Mouse (Mus musculus) embryonic facial prominence, embryonic 15.5 days (tissue): ENCODE measurements around the gene Slc44a1. TPM values are rescaled to one million over a fixed set of nuclear protein-coding genes. Genes with fewer than 3 reads are reported as not detected.

Experiments used
- ATAC-seq: fragments of 200-750 bp; cut with Nextera tagmentation; 2 replicates; pipeline ENCODE4 v1.8.0; 2017; ENCODE audit warnings: low read depth, moderate TSS enrichment; ENCODE audit not compliant: insufficient number of reproducible peaks, low FRiP score, low TSS enrichment
- H3K27ac ChIP-seq: fragments of 300-500 bp; sonication (generic); replicated peaks from 2 replicates; pipeline ENCODE4 v1.5.1; 2015; ENCODE audit warnings: mild to moderate bottlenecking, inconsistent platforms
- H3K27me3 ChIP-seq: fragments of 300-500 bp; sonication (generic); 2 replicates; pipeline ENCODE4 v1.6.1; 2015; ENCODE audit warnings: inconsistent platforms
- H3K36me3 ChIP-seq: fragments of 300-500 bp; sonication (generic); 2 replicates; pipeline ENCODE4 v1.6.1; 2015; ENCODE audit warnings: mild to moderate bottlenecking, inconsistent platforms
- H3K4me1 ChIP-seq: fragments of 300-500 bp; sonication (generic); 2 replicates; pipeline ENCODE4 v1.6.1; 2015; ENCODE audit warnings: inconsistent platforms
- H3K4me2 ChIP-seq: fragments of 300-500 bp; sonication (generic); replicated peaks from 2 replicates; pipeline ENCODE4 v1.6.1; 2015; ENCODE audit warnings: mild to moderate bottlenecking, inconsistent platforms
- H3K4me3 ChIP-seq: fragments of 300-500 bp; sonication (generic); replicated peaks from 2 replicates; pipeline ENCODE4 v1.5.1; 2015; ENCODE audit warnings: mild to moderate bottlenecking, inconsistent platforms
- H3K9ac ChIP-seq: fragments of 300-500 bp; sonication (generic); 2 replicates; pipeline ENCODE4 v1.6.1; 2015; ENCODE audit warnings: inconsistent platforms
- H3K9me3 ChIP-seq: fragments of 300-500 bp; sonication (generic); replicated peaks from 2 replicates; pipeline ENCODE4 v1.6.1; 2016; ENCODE audit warnings: inconsistent platforms
- WGBS: fragments of 180-500 bp; shearing (Covaris S2); methylation state at CpG from one replicate; pipeline ENCODE4 v1.1.7; 2015; 5-methylcytosine and 5-hydroxymethylcytosine counted together
- polyA plus RNA-seq: library from polyadenylated mRNA; unstranded; fragments of >200 nt; fragmentation: Nextera tagmentation; extraction: Ambion mirVana; gene quantifications from 2 replicates; pipeline ENCODE4 v1.2.1, GENCODE M21; 2015

Gene Slc44a1
- polyA plus RNA-seq, 1 experiment from 2014 or later = 47.9 TPM

DNA sequence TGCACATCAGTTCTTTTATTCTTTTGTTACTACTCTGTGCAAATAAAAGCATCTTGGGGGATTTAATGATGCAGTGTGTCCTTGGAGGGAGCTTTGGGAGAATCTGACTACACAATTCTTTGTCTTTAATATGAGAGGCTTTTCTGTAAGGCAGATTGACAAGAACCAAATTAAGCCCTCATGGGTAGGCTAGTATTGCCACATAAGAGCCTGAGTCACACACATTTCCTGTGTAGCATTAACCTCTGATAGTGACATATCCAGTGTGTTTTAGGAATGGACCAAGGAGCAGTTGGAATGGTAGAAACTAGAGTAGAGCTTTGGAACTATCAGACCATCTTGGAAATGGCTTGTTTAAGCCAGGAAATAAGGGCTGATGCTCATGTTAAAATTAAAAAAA is 33.9 kb downstream of the Slc44a1 start:
- no peaks in the 10 kb centered on the region for H3K36me3 ChIP-seq
- H3K9me3 ChIP-seq = no peaks in the 10 kb centered on the region
- no peak overlapping the region for H3K9ac ChIP-seq
- peaks cover 16% of the 10 kb centered on the region; the same call in 1 of the 2 replicates for H3K4me1 ChIP-seq
- no peak overlapping the region for H3K4me3 ChIP-seq
- no peak overlapping the region for H3K27ac ChIP-seq
- no peak for ATAC-seq
- H3K4me2 ChIP-seq = no peak overlapping the region
- no peaks in the 10 kb centered on the region for H3K27me3 ChIP-seq

DNA sequence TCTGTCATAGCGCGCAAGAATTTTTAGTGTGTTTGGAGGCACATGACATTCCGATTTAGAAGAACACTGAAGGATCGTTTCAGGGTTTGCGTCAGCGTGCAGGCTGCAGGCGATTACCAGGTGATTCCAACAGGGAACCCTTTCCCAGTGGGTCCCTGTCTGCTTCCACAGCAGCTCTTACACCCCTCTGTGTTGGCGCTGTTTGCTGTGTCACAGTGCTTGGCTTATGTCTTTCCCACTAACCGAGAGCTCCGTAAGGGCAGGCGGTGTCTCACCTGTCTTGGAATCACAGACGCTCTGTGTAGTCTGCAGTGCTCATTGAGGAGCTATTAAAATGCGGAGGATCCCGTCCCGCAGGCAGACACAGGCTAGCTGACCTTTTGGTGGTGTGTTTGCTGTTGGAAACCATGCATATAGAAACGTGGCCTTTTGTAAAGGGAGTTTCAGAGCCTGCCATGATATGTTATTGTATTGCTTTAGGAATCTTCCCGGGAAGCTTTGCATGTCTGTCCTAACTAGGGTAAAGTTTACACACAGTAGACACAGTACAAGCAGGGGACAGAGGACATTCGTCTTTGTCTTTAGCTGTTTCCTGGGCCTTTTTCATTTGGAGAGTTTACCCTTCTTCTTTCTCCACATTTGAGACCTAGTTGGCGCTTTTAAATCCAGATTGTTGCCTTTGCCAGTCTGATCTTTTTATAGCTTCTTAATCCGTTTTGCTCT is 35.2 kb downstream of the Slc44a1 start:
- Histone ChIP-seq H3K4me2 (no peak overlapping the region), H3K27ac (no peak overlapping the region), H3K4me3 (no peak overlapping the region), H3K4me1 (peaks cover 16% of the 10 kb centered on the region; the same call in 1 of the 2 replicates), H3K9me3 (no peaks in the 10 kb centered on the region), H3K36me3 (no peaks in the 10 kb centered on the region), H3K27me3 (no peaks in the 10 kb centered on the region), H3K9ac (no peak overlapping the region)
- 73% methylated on average over 20 of the region's 20 CpGs for WGBS
- no peak for ATAC-seq

DNA sequence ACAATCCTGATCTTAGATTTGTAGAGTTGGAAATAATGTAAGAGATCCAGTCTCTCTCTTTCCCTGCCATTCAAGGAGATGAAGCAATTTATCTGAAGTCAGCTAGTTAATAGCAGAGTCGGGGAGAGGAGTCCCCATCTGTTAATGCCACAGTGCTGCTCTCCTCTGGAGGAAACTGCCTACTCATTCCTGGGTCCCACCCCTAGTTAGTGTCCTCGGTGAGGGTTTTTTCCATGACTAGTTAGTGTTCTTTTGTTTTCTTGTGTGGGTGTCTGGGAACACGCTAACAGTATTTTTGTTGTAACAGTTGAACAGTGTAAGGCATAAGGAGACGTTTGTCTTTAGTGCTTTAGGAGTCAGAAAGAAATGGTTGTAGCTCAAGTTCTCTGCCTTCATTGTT is 38.4 kb downstream of the Slc44a1 start:
- Histone ChIP-seq H3K4me1 (peaks cover 12% of the 10 kb centered on the region; the same call in 1 of the 2 replicates), H3K27ac (no peak overlapping the region), H3K4me3 (no peak overlapping the region), H3K36me3 (peaks cover 8% of the 10 kb centered on the region; the same call in 1 of the 2 replicates), H3K9me3 (no peaks in the 10 kb centered on the region), H3K27me3 (no peaks in the 10 kb centered on the region), H3K9ac (no peak overlapping the region), H3K4me2 (no peak overlapping the region)
- WGBS = 71% methylated on average over 4 of the region's 4 CpGs
- ATAC-seq = no peak

DNA sequence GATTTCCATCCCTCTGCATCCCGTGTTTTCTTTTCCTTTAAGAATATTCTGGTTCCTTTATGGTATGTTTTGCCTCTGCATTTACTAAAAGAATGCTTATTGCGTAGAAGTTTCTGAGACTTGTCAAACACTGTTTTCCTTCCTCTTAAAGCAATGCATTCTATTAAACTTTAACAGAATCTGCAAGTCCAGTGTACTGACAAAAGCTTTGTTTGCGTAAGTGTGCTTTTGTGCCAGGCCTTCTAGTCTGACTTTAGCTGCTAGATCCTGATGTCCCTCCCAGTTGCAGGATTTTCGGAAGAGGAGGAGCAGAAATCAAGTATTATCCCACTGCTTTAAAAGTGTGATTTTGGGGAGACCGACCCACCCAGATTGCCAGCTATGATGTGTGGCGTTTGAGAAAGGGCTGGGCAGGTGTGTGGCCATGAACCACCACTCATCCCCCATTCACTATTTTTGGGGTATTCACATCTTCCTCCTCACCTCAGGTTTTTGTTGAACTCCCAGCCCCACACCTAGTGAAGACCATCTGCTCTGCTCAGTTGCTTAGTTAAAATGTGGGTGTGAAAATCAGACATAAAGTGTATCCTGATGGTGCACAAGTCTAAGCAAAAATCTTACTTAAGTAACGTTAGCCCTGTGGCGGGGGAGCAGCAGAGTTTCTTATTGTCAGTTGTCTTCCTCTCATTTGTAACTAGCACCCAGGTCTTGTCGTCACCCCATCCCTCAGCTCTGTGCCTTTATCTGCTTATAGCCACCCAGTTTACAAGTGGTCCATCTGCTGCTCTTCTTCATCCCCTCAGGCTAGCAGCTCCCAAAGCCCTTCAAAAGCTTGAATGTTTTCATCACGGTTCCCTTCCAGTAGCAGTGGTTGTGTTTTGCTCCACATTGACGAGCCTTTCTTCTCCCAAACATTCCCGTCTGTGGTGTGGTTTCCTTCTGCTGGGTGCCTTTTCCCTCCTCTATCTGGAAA is 47.3 kb downstream of the Slc44a1 start:
- no peak overlapping the region for H3K4me2 ChIP-seq
- 67% methylated on average over 12 of the region's 12 CpGs for WGBS
- ATAC-seq = no peak
- H3K4me3 ChIP-seq = no peak overlapping the region
- H3K27ac ChIP-seq = no peak overlapping the region
- H3K9me3 ChIP-seq = no peaks in the 10 kb centered on the region
- H3K9ac ChIP-seq = no peak overlapping the region
- no peaks in the 10 kb centered on the region for H3K27me3 ChIP-seq
- no peaks in the 10 kb centered on the region for H3K4me1 ChIP-seq
- 0 out of 2 replicates have a peak, but pooled peaks cover under 1% of the 10 kb centered on the region for H3K36me3 ChIP-seq

DNA sequence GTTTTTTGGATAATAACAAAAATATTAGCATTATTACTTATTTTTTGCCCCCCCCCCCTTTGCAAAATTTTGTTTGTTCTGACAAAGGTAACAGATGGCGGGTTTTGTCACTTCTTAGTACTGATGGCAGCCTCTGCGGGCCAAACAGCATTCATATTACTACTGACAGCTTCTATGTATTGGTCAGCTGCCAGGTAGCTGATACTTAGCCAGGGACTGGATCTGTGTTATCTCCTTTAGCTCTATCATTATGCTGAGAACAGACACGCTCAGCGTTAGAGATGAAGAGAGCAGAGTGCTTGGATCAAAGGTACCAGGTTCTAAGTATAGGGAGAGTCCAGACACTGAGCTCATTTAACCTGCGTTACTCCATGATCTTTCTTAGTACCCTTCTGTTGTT is 48.6 kb downstream of the Slc44a1 start:
- Histone ChIP-seq H3K4me1 (no peaks in the 10 kb centered on the region), H3K4me2 (no peak overlapping the region), H3K27ac (no peak overlapping the region), H3K27me3 (no peaks in the 10 kb centered on the region), H3K9ac (no peak overlapping the region), H3K4me3 (no peak overlapping the region), H3K9me3 (no peaks in the 10 kb centered on the region), H3K36me3 (no peaks in the 10 kb centered on the region)
- WGBS = 89% methylated on average over 5 of the region's 5 CpGs
- no peak for ATAC-seq

DNA sequence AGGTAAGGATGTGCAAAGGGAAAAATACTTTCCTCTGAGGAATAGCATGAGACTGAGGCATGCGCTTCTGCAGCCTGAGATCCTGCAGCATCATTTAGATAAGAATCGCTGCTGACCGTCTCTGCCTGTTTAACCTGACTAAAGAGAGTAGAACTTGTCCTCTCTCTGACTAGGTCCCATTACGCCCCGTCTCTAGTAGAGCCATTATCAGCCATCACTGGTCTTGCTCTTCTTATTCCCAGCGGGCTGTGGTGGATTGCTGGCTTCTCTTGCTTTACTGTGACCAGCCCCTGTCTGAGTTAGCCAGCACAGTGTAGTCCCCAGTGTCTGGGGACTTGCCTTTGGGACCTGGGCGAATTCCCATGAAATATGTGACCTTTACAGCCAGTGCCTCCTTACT is 50.2 kb downstream of the Slc44a1 start:
- Histone ChIP-seq H3K9ac (no peak overlapping the region), H3K27me3 (no peaks in the 10 kb centered on the region), H3K27ac (no peak overlapping the region), H3K9me3 (no peaks in the 10 kb centered on the region), H3K4me2 (no peak overlapping the region), H3K4me1 (no peaks in the 10 kb centered on the region), H3K36me3 (no peaks in the 10 kb centered on the region), H3K4me3 (no peak overlapping the region)
- no peak for ATAC-seq
- WGBS = 85% methylated on average over 7 of the region's 7 CpGs

DNA sequence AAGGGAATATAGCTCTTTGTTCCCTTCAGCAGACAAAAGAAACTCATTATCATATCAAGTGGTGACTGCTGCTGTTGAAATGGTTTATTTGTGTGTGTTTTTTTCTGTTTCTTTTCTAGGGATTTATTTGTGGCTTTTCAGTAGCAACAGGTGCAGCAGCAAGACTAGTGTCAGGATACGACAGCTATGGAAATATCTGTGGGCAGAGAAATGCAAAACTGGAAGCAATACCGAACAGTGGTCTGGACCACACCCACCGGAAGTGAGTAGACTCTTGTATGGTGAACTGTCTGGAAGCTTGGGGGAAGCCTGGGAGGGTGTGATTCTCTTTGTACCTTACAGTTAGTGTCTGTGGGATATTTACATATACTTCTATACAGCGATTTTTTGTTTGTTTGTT is 51.1 kb downstream of the Slc44a1 start:
- 60% methylated on average over 4 of the region's 4 CpGs for WGBS
- H3K4me1 ChIP-seq = no peaks in the 10 kb centered on the region
- H3K9ac ChIP-seq = no peak overlapping the region
- no peaks in the 10 kb centered on the region for H3K36me3 ChIP-seq
- H3K27me3 ChIP-seq = no peaks in the 10 kb centered on the region
- H3K4me3 ChIP-seq = no peak overlapping the region
- no peaks in the 10 kb centered on the region for H3K9me3 ChIP-seq
- no peak overlapping the region for H3K27ac ChIP-seq
- no peak overlapping the region for H3K4me2 ChIP-seq
- no peak for ATAC-seq

DNA sequence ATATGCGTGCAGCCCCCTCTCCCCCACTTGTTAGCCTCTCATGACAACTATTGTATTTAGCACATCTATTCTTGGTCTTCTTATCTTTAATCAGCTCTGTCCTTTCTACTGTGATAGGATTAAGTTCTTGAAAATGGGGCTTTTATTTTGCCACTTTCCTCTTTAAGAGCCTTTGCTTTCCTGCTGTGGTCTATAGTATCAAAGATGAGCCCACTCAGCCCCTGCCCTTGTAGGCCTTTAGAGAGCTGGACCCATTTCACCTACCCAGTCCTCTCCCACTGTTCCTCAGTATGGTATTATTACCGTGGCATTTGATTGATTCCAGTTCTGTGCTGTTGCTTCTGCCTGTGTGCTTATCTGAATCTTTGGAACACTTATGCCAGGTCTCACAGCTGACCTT is 55.4 kb downstream of the Slc44a1 start:
- Histone ChIP-seq H3K4me2 (no peak overlapping the region), H3K9me3 (no peaks in the 10 kb centered on the region), H3K27ac (no peak overlapping the region), H3K27me3 (no peaks in the 10 kb centered on the region), H3K4me3 (no peak overlapping the region), H3K36me3 (no peaks in the 10 kb centered on the region), H3K4me1 (no peaks in the 10 kb centered on the region), H3K9ac (no peak overlapping the region)
- 69% methylated on average over 2 of the region's 2 CpGs for WGBS
- no peak for ATAC-seq

DNA sequence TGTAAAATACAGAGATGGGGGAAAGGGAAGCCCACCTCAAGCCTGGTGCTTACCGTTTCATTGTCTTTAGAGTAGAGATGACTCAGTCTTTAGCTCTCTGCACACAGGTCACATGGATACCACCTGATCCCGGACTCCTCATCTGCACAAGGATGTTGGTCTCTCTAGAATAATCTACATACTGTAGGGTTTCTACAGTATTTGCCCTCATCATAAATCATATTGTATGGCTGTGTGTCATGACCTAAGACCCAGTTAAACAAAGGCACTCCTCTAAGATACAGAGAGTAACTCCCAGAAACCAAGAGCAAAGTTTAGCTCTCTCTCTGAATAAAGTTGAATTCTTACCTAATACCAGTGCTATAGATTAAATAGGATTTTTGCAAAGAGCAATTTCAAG is 62.6 kb downstream of the Slc44a1 start:
- Histone ChIP-seq H3K4me3 (no peak overlapping the region), H3K4me1 (no peaks in the 10 kb centered on the region), H3K36me3 (no peaks in the 10 kb centered on the region), H3K9me3 (no peaks in the 10 kb centered on the region), H3K4me2 (no peak overlapping the region), H3K27me3 (no peaks in the 10 kb centered on the region), H3K27ac (no peak overlapping the region), H3K9ac (no peak overlapping the region)
- 92% methylated on average over 2 of the region's 2 CpGs for WGBS
- no peak for ATAC-seq

DNA sequence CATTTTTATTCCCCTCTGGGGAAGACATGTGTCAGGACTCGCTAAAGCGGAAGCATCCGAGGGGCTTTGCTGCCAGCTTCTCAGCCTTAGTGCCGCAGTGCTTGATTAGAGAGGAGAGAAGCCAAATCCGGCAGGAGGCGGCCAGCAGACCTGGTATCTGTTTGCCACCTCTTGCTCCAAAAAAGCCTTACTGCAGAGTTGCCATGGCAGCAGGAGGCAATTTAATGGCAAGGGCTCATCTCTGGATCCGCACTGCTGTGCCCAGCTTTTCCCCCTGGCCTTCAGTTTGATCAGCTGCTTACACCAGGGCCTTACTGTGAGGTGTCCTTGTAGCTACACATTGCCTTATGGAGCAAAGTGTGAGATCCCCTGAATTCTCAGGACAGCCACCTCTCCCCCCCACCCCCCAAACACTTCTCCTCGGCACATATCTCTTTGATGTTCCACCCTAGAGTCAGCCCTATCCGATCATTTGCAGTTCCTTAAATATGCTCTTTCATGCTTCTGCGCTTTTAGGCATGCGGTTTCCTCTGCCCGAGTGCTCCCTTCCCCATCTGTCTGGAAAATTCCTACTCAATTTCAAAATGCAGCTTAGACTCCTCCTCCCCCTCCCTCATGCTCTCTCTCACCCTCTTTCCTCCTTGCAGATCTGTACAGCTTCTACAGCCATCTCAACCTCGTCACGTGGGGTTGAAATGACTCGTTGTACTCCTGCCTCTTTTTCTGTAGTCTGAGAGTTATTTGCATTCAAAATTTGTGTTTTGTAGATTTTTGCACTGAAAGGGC is 72.1 kb downstream of the Slc44a1 start:
- H3K9ac ChIP-seq = no peak overlapping the region
- H3K27me3 ChIP-seq = no peaks in the 10 kb centered on the region
- peak overlapping the region; percentile 27; the same call in 1 of the 2 replicates for H3K4me2 ChIP-seq
- no peaks in the 10 kb centered on the region for H3K9me3 ChIP-seq
- no peak overlapping the region for H3K4me3 ChIP-seq
- peak; percentile 78 for ATAC-seq
- H3K36me3 ChIP-seq = peaks cover 2% of the 10 kb centered on the region; the same call in 1 of the 2 replicates
- peaks cover 33% of the 10 kb centered on the region for H3K4me1 ChIP-seq
- WGBS = 20% methylated on average over 15 of the region's 15 CpGs
- peak overlapping the region; percentile 79 for H3K27ac ChIP-seq
